Mouse (Mus musculus) megakaryocyte, embryonic 14.5 days (primary cell): ENCODE results near the gene U90926.

Experiments used
- FLI1 ChIP-seq: IDR thresholded peaks from 2 replicates; pipeline ENCODE4 v1.6.1; 2012; ENCODE audit warnings: low read length, inconsistent platforms, mixed read lengths
- GATA1 ChIP-seq: IDR thresholded peaks from 3 replicates; pipeline ENCODE4 v1.6.1; 2012; ENCODE audit warnings: mixed read lengths, low read length, inconsistent platforms, borderline replicate concordance

GRCm38 (mm10) chr5:92262646-92263045 lies 47.4 kb upstream of the U90926 start:
- TF ChIP-seq GATA1 = no peak
- TF ChIP-seq FLI1 = no peak
